Mouse (Mus musculus): ENCODE data around the gene Aifm3. TPM values are rescaled to one million over a fixed set of nuclear protein-coding genes. Genes with fewer than 3 reads are reported as not detected.

Aifm3 gene
- polyA plus RNA-seq (2015; fragmentation: Nextera tagmentation; extraction: Ambion mirVana), result 8.0 and 10.6 TPM in 2 replicates

DNA sequence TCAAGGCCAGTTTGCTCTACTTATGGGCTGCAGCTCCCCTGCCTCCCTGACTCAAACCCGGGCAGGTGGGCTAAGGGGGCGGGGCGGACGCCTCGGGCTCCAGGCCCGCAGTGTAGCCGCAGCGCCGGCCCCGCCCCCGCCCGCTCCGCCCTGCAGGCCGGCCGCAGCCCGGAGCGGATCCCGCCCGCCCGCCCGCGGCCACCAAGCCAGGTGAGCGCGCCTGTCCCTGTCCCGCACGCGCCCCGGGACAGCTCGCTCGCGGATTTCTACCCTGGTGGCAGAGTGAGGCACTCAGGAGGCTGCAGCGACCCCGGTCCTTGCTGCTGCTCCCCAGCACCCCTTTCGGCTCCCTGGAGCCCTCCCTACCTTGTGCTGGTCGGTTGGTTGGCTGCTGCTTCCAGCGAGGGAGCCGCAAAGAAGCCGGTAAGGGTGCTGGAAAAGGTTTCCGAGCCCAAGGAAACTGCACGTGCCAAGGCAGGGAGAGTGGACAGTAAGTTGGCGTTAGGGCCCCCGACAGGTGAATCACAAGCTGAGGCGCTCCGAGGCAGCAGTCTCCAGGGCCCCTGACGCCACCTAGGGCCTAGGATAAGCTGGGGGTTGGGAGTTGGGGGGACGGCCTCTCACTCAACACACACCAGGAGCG lies at the start of gene Aifm3:
Aifm3 (plus strand) TSS at position 143 of the 643 bp plus-strand sequence.
- Histone ChIP-seq H3K4me1 (peaks cover 15% of the 10 kb centered on the region), H3K27me3 (0 out of 2 replicates have a peak, but pooled peaks cover 5% of the 10 kb centered on the region), H3K9me3 (no peaks in the 10 kb centered on the region), H3K36me3 (peaks cover 15% of the 10 kb centered on the region), H3K9ac (replicated peaks) (peak within 1 kb of the TSS; percentile 49), H3K4me3 (peak within 1 kb of the TSS; percentile 43), H3K4me2 (replicated peaks) (peak within 1 kb of the TSS; percentile 88), H3K27ac (replicated peaks) (no peak within 1 kb of the TSS)
- ATAC-seq (replicated peaks), result peak; percentile 72
- WGBS, result under 1% methylated on average over 47 of the region's 47 CpGs

DNA sequence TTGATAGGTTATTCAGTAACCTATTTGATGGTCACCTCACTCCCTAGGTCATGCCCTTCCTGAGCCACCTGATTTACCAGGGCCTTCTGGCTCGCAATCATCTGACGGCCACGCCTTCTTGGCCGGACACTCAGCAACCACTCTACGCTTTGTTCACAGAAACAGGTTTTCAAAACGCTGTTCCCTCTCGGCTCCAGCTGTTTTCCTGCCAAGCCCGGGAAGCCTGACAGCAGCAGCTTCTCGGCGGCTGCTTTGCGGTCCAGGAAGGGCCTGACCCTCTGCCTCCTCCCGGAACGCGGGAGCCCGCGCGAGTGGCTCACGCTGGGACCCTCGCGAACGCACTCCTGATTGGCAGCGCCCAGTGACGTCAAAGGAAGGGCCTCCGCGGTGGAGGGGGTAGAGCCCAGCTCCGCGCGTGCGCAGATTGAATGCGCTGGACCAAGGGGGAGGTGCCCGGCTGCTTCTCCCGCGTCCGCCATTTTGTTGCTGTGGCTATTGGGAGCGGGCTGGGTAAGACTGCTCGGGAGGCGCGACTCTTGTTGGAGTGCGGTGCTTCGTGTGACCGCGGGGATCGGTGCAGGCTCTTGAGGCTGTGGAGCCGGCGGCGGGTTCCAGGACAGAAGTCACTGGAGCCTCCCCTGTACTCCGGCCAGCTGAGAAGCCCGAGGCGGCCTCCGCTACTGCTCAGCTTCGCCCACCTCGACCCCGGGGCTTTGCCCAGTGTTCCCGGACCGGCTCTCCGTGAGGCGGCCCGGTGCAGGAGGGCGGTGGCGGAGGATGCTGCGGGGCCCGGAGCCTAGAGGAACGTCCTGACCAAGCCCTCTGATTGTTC lies 37.7 kb upstream of the Aifm3 start, which contains the start of gene Crkl:
Crkl (plus strand) TSS at position 447 of the 832 bp plus-strand sequence.
- Histone ChIP-seq H3K4me1 (peaks cover 31% of the 10 kb centered on the region), H3K27me3 (no peaks in the 10 kb centered on the region), H3K27ac (replicated peaks) (peak within 1 kb of the TSS; percentile 98), H3K9me3 (no peaks in the 10 kb centered on the region), H3K4me2 (replicated peaks) (peak within 1 kb of the TSS; percentile 92), H3K4me3 (peak within 1 kb of the TSS; percentile 95), H3K36me3 (peaks cover 5% of the 10 kb centered on the region; the same call in 1 of the 2 replicates), H3K9ac (replicated peaks) (peak within 1 kb of the TSS; percentile 96)
- peak; percentile 98 for ATAC-seq (replicated peaks)
- under 1% methylated on average over 62 of the region's 63 CpGs for WGBS

DNA sequence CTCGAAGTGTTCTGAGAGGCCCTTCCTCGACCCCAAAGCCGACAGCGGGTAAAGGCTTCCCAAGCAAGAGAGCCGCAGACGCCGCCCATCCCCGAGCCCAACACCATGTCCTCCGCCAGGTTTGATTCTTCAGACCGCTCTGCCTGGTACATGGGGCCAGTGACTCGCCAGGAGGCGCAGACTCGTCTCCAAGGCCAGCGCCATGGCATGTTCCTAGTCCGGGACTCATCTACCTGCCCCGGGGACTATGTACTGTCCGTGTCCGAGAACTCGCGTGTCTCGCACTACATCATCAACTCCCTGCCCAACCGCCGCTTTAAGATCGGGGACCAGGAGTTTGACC lies 37.1 kb upstream of the Aifm3 start:
- ATAC-seq (replicated peaks), result no peak; the same call in 1 of the 2 replicates

DNA sequence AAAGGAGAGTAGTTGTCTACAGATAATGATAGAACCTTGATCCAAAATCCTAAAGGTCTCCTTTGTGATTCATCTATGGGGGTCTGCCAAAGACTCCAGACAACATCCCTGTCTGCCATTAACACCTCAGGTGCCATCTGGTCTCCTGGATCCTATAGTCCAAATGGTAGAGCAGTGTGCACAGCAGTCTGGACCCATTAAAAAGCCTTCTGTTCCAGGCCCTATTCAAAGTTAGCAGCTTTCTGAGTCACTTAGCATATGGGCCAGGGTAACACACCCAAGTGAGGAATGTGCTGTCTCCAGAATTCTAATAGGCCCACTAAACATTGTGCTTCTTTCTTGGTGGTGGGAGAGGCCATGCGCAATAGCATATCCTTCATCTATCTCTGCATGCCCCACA lies 32.5 kb upstream of the Aifm3 start:
- H3K9ac ChIP-seq (replicated peaks), result no peak overlapping the region
- no peak overlapping the region for H3K4me2 ChIP-seq (replicated peaks)
- peaks cover 17% of the 10 kb centered on the region for H3K36me3 ChIP-seq
- H3K9me3 ChIP-seq, result no peaks in the 10 kb centered on the region
- H3K4me3 ChIP-seq, result no peak overlapping the region
- no peak for ATAC-seq (replicated peaks)
- H3K27ac ChIP-seq (replicated peaks), result no peak overlapping the region; the same call in 1 of the 2 replicates
- H3K4me1 ChIP-seq, result peaks cover 39% of the 10 kb centered on the region
- no peaks in the 10 kb centered on the region for H3K27me3 ChIP-seq
- 97% methylated on average over 1 of the region's 1 CpGs for WGBS

More for the DNA sequence above, 37.1 kb upstream of the Aifm3 start:
- Histone ChIP-seq H3K9ac (replicated peaks) (peak overlapping the region; percentile 96), H3K4me3 (peak overlapping the region; percentile 95), H3K27ac (replicated peaks) (peak overlapping the region; percentile 98), H3K27me3 (no peaks in the 10 kb centered on the region), H3K4me1 (peaks cover 36% of the 10 kb centered on the region), H3K4me2 (replicated peaks) (peak overlapping the region; percentile 92), H3K36me3 (peaks cover 5% of the 10 kb centered on the region; the same call in 1 of the 2 replicates), H3K9me3 (no peaks in the 10 kb centered on the region)
- under 1% methylated on average over 24 of the region's 24 CpGs for WGBS

DNA sequence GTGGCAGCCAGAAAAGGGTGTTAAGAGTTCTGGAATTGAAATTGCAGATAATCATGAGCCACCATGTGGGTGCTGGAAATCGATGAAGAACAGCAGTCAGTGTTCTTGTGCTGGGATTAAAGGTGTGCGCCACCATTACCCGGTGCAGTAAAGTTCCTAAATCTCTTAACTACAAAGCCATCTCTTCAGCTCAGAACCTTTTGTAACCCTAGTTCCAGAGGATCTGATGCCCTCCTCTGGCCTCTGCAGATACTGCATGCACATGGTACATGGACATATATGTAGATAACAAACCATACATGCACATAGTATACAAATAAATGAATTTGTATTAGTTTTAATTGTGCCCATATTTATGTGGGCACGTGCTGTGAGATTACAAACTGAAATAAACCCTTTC lies 29.2 kb upstream of the Aifm3 start:
- Histone ChIP-seq H3K4me1 (peaks cover 23% of the 10 kb centered on the region), H3K4me2 (replicated peaks) (no peak overlapping the region), H3K9me3 (no peaks in the 10 kb centered on the region), H3K27ac (replicated peaks) (no peak overlapping the region), H3K4me3 (no peak overlapping the region), H3K27me3 (no peaks in the 10 kb centered on the region), H3K9ac (replicated peaks) (no peak overlapping the region), H3K36me3 (peaks cover 17% of the 10 kb centered on the region)
- WGBS, result 82% methylated on average over 4 of the region's 4 CpGs
- no peak for ATAC-seq (replicated peaks)

DNA sequence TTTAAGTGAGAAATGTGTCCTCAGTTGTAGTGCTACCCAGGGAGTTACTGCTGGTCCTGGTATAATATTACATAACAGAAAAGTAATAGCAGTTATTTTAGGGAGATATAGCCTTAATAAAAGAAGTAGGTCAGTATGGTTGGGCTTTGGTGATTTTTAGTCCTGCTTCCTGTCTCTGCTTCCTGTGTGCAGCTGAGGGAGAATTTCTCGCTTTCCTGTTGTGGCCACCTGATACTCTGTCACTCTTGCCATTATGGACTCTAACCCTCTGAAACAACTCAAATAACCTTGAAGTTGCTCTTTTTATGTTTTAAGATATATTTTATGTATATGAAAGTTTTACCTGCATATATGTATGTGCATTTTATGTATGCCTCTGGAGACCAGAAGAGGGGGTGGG lies 27.8 kb upstream of the Aifm3 start:
- no peaks in the 10 kb centered on the region for H3K27me3 ChIP-seq
- H3K9me3 ChIP-seq, result no peaks in the 10 kb centered on the region
- no peak overlapping the region for H3K4me2 ChIP-seq (replicated peaks)
- no peak for ATAC-seq (replicated peaks)
- peaks cover 12% of the 10 kb centered on the region for H3K4me1 ChIP-seq
- H3K4me3 ChIP-seq, result no peak overlapping the region
- peaks cover 12% of the 10 kb centered on the region for H3K36me3 ChIP-seq
- no peak overlapping the region for H3K27ac ChIP-seq (replicated peaks)
- WGBS, result 87% methylated on average over 1 of the region's 1 CpGs
- H3K9ac ChIP-seq (replicated peaks), result no peak overlapping the region

DNA sequence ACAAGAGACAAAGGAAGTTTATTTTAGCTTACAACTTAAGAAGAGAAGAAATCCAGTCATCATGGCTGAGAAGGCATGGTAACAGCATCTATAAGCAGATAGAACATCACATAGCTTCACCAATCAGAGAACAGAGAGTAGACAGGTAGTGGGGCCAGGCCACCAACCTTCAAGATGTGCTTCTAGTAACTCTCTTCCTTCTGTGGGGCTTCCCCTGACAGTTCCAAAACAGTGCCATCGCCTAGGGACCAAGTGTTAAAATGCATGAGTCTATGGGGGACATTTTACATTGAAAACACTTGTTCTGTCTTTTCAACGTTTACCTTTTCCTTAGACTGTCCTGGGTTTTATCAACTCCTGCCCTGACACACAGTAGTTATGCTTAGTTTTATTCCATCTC lies 26.2 kb upstream of the Aifm3 start:
- H3K36me3 ChIP-seq, result peaks cover 8% of the 10 kb centered on the region; the same call in 1 of the 2 replicates
- no peak overlapping the region for H3K4me2 ChIP-seq (replicated peaks)
- H3K27ac ChIP-seq (replicated peaks), result no peak overlapping the region
- H3K9ac ChIP-seq (replicated peaks), result no peak overlapping the region
- no peaks in the 10 kb centered on the region for H3K27me3 ChIP-seq
- no peaks in the 10 kb centered on the region for H3K9me3 ChIP-seq
- H3K4me1 ChIP-seq, result peaks cover 5% of the 10 kb centered on the region; the same call in 1 of the 2 replicates
- no peak for ATAC-seq (replicated peaks)
- H3K4me3 ChIP-seq, result no peak overlapping the region
- 98% methylated on average over 2 of the region's 2 CpGs for WGBS

DNA sequence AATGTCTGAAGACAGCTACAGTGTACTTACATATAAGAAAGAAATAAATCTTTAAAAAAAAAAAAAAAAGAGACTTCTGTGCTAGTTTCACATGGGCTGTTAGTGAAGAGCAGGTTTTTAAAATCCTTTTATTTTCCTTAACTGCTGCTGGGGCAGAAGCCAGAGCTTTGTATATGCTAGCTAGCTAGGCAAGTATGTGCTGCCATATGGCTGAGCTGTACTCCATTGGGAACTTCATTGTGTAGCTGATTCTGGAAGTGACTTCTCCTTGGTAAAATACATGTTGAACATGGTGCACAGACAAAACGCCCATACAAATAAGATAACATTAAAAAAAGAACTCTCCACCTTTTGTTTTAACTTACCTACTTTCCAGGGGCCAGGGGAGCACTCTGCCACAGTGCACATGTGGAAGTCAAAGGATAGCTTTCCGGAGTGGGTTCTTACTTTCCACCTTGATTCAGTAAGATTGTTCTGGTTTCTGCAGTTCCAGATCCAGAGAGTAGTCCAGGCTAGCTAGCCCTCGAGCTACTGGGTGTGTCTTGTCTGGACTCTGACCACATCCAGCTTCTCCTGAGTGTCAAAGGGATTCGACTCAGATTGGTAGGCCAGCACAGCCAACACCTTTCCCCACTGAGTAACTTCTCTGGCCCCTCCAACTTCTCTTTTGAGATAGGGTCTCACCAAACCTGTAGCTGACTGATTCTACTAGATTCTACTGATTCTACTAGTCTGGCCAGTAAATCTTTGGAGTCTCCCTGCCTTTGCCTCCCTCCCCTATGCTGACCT lies 22.3 kb upstream of the Aifm3 start:
- no peaks in the 10 kb centered on the region for H3K4me1 ChIP-seq
- no peak overlapping the region for H3K4me3 ChIP-seq
- WGBS, result 94% methylated on average over 4 of the region's 4 CpGs
- no peak overlapping the region for H3K4me2 ChIP-seq (replicated peaks)
- H3K27ac ChIP-seq (replicated peaks), result no peak overlapping the region
- no peak overlapping the region for H3K9ac ChIP-seq (replicated peaks)
- H3K36me3 ChIP-seq, result peaks cover 18% of the 10 kb centered on the region
- ATAC-seq (replicated peaks), result no peak
- no peaks in the 10 kb centered on the region for H3K27me3 ChIP-seq
- H3K9me3 ChIP-seq, result no peaks in the 10 kb centered on the region

DNA sequence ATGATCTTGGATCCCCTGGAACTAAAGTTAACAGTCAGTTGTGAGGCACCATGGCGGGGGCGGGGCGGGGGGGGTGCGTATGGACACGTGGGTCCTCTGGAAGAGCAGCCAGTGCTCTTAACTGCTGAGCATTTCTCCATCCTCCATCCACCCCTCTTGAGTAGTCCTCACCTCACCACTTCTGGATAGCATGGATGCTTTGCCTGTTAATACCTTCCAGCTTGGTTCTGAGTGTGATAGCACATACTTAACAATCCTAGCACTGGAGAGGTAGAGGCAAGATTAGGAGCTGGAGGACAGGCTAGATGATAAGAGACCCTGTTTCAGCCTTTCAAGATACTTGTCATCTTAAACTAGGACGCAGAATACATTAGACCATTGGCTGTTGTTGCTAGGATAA lies 16.9 kb upstream of the Aifm3 start:
- H3K27me3 ChIP-seq, result no peaks in the 10 kb centered on the region
- no peaks in the 10 kb centered on the region for H3K9me3 ChIP-seq
- ATAC-seq (replicated peaks), result no peak
- H3K4me2 ChIP-seq (replicated peaks), result no peak overlapping the region
- H3K36me3 ChIP-seq, result peaks cover 19% of the 10 kb centered on the region
- no peak overlapping the region for H3K27ac ChIP-seq (replicated peaks)
- 92% methylated on average over 6 of the region's 6 CpGs for WGBS
- peaks cover 8% of the 10 kb centered on the region for H3K4me1 ChIP-seq
- no peak overlapping the region for H3K4me3 ChIP-seq
- H3K9ac ChIP-seq (replicated peaks), result no peak overlapping the region

DNA sequence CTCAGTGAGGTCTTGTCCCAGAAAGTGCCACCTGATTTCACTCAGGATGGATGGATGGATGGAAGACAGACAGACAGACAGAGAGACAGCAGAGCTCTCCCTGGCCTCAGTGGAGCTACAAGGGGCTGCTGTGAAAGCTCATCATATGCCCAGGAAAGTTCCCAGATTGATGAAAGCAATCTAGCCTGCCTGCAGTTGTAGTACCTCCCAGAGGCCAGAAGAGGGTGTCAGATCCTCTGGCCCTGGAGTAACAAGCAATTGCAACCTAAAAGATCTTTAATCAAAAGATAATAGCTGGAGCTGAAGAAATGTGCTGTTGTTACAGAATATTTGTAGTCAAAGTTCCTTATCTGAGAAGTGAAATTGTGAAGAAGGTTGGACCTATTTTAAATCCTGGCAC lies 15.3 kb upstream of the Aifm3 start:
- Histone ChIP-seq H3K27ac (replicated peaks) (no peak overlapping the region), H3K4me3 (no peak overlapping the region), H3K9ac (replicated peaks) (no peak overlapping the region), H3K36me3 (peaks cover 17% of the 10 kb centered on the region), H3K9me3 (no peaks in the 10 kb centered on the region), H3K4me2 (replicated peaks) (no peak overlapping the region), H3K4me1 (peaks cover 17% of the 10 kb centered on the region), H3K27me3 (no peaks in the 10 kb centered on the region)
- ATAC-seq (replicated peaks), result no peak

DNA sequence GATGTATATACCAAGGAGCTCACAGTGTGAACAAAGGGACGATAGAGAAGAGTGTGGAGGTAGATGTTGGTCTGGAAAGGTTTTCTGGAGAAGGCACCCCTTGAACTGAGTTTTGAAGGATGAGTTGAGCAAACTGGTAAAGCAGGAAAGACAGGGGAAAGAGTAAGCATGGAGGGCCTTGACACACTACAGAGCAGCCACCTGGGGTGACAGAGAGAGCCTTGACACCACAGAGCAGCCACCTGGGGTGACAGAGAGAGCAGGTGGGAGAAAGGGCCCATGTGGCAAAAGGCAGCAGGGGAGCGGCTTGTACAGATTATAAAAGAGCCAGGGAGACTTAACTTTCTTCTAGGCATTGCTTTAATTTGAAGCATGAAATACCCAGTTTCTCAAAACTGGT lies 14.7 kb upstream of the Aifm3 start:
- no peak overlapping the region for H3K27ac ChIP-seq (replicated peaks)
- H3K4me1 ChIP-seq, result peaks cover 17% of the 10 kb centered on the region
- ATAC-seq (replicated peaks), result no peak
- no peaks in the 10 kb centered on the region for H3K27me3 ChIP-seq
- no peak overlapping the region for H3K9ac ChIP-seq (replicated peaks)
- 80% methylated on average over 2 of the region's 2 CpGs for WGBS
- H3K9me3 ChIP-seq, result no peaks in the 10 kb centered on the region
- H3K36me3 ChIP-seq, result peaks cover 12% of the 10 kb centered on the region; the same call in 1 of the 2 replicates
- no peak overlapping the region for H3K4me3 ChIP-seq
- no peak overlapping the region for H3K4me2 ChIP-seq (replicated peaks)

DNA sequence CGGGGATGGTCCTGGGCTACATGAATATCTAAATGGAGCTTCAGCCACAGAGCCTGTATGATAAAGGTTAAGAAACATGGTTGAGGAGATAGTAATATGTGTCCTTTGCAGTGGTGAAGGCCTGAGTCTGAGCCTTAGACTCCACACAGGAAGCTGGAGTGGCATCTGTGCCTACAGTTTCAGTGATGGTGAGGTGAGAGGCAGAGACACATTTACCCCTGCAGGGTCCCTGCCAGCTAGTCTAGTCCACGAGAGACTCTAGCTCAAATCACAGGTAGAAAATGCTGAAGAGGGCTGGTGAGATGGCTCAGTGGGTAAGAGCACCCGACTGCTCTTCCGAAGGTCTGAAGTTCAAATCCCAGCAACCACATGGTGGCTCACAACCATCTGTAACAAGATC lies 14.1 kb upstream of the Aifm3 start:
- peaks cover 6% of the 10 kb centered on the region; the same call in 1 of the 2 replicates for H3K36me3 ChIP-seq
- ATAC-seq (replicated peaks), result no peak
- no peak overlapping the region for H3K27ac ChIP-seq (replicated peaks)
- H3K27me3 ChIP-seq, result no peaks in the 10 kb centered on the region
- no peaks in the 10 kb centered on the region for H3K9me3 ChIP-seq
- no peak overlapping the region for H3K4me3 ChIP-seq
- WGBS, result 92% methylated on average over 4 of the region's 4 CpGs
- no peak overlapping the region for H3K4me2 ChIP-seq (replicated peaks)
- peaks cover 17% of the 10 kb centered on the region for H3K4me1 ChIP-seq
- no peak overlapping the region for H3K9ac ChIP-seq (replicated peaks)

Measured in forebrain, embryonic 15.5 days (tissue).